Mouse (Mus musculus) C2C12 (cell line): ENCODE measurements around the gene Ccdc84.

Experiments used
- CEBPB ChIP-seq: IDR thresholded peaks from one replicate; pipeline ENCODE4 v1.6.1; 2011; ENCODE audit warnings: low read depth, mild to moderate bottlenecking, control low read depth, moderate library complexity
- CTCF ChIP-seq: IDR thresholded peaks from one replicate; pipeline ENCODE4 v1.5.1; 2011; ENCODE audit not compliant: control insufficient read depth, insufficient read depth, insufficient read length
- MAX ChIP-seq: IDR thresholded peaks from one replicate; pipeline ENCODE4 v1.6.1; 2011; ENCODE audit warnings: mild to moderate bottlenecking, control low read depth
- USF1 ChIP-seq: IDR thresholded peaks from one replicate; pipeline ENCODE4 v1.6.1; 2011; ENCODE audit warnings: low read depth, mild to moderate bottlenecking, control low read depth, moderate library complexity

GRCm38 (mm10) chr9:44391466-44391865 lies 26.9 kb downstream of the Ccdc84 start:
- TF ChIP-seq CTCF: no peak
- no peak for TF ChIP-seq USF1
- TF ChIP-seq CEBPB: no peak
- TF ChIP-seq MAX: no peak
